In the genomic region with DNA sequence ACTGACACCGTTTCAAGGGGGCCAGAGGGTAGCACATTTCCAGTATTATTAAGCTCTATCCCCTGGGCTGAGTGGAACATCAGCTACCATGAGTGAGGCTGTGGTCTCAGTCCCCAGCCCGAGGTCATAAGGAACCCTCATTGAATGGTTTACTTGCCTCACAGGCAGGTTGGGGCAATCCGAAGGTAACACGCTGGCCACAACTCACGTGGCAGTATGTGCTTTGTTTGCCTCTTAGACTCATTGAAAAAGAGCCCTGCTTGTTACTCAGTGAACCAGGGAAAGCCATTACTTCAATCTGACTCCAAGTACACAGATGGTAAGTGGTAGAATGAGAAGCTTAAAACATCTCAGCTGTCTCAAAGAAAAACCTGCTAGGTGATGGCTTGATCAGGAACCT, we compare ENCODE assay signal across 18 mouse cellular contexts.
"Had no signal": no experiment of that assay in that cellular context is flagged by ENCODE, and none has a peak within 500 bp of the region (broad histone marks: within the 10 kb centered on the region; RNA-seq: fewer than 3 reads in every experiment).

No protein-coding gene starts in this region.

- H3K27me3 ChIP-seq: midbrain, embryonic 12.5 days; neural tube, embryonic 13.5 days; neural tube, embryonic 15.5 days had no signal

- ATAC-seq: midbrain, embryonic 16.5 days had no signal

- H3K4me3 ChIP-seq: midbrain, embryonic 10.5 days; midbrain, embryonic 12.5 days; myocyte; neural tube, embryonic 13.5 days; neural tube, embryonic 15.5 days had no signal

- H3K9ac ChIP-seq: lung, embryonic 14.5 days; midbrain, embryonic 12.5 days; neural tube, embryonic 13.5 days; neural tube, embryonic 15.5 days had no signal

- H3K4me2 ChIP-seq: lung, embryonic 14.5 days; midbrain, embryonic 12.5 days; neural tube, embryonic 13.5 days; neural tube, embryonic 15.5 days had no signal

- H3K36me3 ChIP-seq: midbrain, embryonic 10.5 days; midbrain, embryonic 12.5 days; neural tube, embryonic 13.5 days; neural tube, embryonic 15.5 days had no signal

- DNase-seq: lung, embryonic 14.5 days; lung, postnatal 10 days; lung, postnatal 4 days; midbrain, embryonic 14.5 days; retina, postnatal 1 day; right cerebral cortex, adult 18-20 months; right cerebral cortex, postnatal 25 days; right cerebral cortex, postnatal 4 days; spleen, adult 18-20 months; thymus, adult 18-20 months; thymus, postnatal 14 days; thymus, postnatal 36 days had no signal

- H3K9me3 ChIP-seq: midbrain, embryonic 10.5 days; midbrain, embryonic 12.5 days; neural tube, embryonic 13.5 days; neural tube, embryonic 15.5 days had no signal

- H3K27ac ChIP-seq: midbrain, embryonic 10.5 days; midbrain, embryonic 12.5 days; neural tube, embryonic 13.5 days; neural tube, embryonic 15.5 days had no signal

- H3K4me1 ChIP-seq: midbrain, embryonic 12.5 days had no signal
